Mouse (Mus musculus) heart, adult 10 weeks (tissue): ENCODE data around the gene Nox4. TPM values are rescaled to one million over a fixed set of nuclear protein-coding genes. Genes with fewer than 3 reads are reported as not detected.

Experiments
- polyA plus RNA-seq: library from polyadenylated mRNA; stranded (reverse); fragments of 350-450 nt; fragmentation: Illumina TruSeq; extraction: RNeasy Lipid Tissue Mini Kit (QIAGEN cat#74804); gene quantifications from one replicate; pipeline ENCODE4 v1.2.3, GENCODE M21; 2014; ENCODE audit warnings: low read depth, low replicate concordance

Gene Nox4
- polyA plus RNA-seq, result 2.0 TPM

GRCm38 (mm10) chr7:87245856-87246579, at the start of gene Nox4:
Nox4 (plus strand) TSS chr7:87246096.

Other genes starting within 250 kb of the Nox4 start
- not detected for gene Vmn2r79, start 250.0 kb upstream of the Nox4 start, polyA plus RNA-seq
- not detected for gene Tyr, start 247.4 kb downstream of the Nox4 start, polyA plus RNA-seq